Mouse (Mus musculus): Measurements from ENCODE around the gene Mybpc2.
A peak's percentile ranks its signal among the peaks of the same experiment; 100 is the strongest.

Mybpc2 gene

DNA sequence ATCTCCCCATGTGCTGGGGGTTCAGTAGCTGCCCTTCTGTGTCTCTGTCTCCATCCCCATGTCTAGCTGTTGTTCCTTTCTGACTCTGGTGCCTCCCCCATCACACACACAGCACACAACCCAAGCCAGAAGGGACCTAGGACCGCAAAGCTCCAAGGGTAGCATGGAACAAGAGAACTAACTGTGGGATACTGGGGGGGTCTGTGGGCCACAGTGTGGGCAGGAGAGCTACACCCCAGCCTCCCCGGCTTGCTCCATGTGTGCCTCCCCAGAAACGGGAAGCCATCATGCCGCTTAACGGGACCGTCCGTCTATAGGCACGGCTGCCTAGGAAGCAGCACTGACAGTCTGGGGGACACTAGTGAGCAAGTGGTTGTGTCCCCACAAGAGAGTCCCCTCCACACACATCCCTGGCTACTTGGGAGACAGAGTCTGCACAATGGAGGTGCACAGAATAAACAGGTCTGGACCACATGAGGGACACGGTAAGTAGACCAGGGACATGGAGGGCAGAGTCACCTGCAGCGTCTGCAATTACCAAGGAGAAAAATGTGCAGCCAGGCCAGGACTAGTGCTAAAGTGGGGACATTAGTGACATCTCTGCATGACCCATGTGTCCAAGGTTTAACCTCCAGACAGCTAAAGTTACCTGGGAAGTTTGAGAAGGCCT is 60.8 kb downstream of the Mybpc2 start:
- no peak for DNase-seq (ENCODE audit: low spot score)

GRCm38 (mm10) chr7:44463056-44463425 is 61.4 kb downstream of the Mybpc2 start:
- DNase-seq (ENCODE audit: low spot score) = no peak

DNA sequence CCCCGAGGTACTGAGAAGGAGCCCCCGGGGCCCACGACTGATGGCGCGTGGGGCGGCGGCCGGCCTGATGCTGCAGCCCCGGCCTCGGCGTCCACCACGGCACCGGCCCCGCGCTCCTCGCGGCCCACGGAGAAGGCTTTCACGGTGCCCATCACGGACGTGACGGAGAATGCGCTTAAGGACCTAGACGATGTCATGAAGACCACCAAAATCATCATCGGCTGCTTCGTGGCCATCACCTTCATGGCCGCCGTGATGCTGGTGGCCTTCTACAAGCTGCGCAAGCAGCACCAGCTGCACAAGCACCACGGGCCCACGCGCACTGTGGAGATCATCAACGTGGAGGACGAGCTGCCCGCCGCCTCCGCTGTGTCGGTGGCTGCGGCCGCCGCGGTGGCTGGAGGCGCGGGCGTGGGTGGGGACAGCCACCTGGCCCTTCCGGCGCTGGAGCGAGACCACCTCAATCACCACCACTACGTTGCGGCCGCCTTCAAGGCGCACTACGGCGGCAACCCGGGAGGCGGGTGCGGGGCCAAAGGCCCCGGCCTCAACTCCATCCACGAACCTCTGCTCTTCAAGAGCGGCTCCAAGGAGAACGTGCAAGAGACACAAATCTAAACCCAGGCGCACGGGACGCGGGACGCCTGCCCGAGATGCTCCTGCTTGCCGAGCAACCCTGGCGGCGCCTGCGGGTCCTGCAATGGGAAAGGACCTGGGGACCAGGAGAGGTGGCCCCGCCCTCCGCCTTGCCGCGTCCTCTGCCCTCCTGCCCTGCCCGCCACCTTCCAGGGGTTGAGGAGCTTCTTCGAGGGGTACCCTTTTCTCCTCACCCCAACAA is 62.0 kb downstream of the Mybpc2 start:
- DNase-seq (ENCODE audit: low spot score) = peak; percentile 77

DNA sequence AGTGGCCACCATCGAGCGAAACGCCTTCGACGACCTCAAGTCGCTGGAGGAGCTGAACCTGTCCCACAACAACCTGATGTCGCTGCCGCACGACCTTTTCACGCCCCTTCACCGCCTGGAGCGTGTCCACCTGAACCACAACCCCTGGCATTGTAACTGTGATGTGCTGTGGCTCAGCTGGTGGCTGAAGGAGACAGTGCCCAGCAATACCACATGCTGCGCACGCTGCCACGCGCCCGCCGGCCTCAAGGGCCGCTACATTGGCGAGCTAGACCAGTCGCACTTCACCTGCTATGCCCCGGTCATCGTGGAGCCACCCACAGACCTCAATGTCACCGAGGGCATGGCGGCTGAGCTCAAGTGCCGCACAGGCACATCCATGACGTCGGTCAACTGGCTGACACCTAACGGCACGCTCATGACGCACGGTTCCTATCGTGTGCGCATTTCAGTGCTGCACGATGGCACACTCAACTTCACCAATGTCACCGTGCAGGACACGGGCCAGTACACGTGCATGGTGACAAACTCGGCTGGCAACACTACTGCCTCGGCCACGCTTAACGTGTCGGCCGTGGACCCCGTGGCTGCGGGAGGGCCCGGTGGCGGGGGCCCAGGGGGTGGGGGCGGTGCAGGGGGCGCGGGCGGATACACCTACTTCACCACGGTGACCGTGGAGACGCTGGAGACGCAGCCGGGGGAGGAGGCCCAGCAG is 62.8 kb downstream of the Mybpc2 start:
- no peak for DNase-seq (ENCODE audit: low spot score)

DNA sequence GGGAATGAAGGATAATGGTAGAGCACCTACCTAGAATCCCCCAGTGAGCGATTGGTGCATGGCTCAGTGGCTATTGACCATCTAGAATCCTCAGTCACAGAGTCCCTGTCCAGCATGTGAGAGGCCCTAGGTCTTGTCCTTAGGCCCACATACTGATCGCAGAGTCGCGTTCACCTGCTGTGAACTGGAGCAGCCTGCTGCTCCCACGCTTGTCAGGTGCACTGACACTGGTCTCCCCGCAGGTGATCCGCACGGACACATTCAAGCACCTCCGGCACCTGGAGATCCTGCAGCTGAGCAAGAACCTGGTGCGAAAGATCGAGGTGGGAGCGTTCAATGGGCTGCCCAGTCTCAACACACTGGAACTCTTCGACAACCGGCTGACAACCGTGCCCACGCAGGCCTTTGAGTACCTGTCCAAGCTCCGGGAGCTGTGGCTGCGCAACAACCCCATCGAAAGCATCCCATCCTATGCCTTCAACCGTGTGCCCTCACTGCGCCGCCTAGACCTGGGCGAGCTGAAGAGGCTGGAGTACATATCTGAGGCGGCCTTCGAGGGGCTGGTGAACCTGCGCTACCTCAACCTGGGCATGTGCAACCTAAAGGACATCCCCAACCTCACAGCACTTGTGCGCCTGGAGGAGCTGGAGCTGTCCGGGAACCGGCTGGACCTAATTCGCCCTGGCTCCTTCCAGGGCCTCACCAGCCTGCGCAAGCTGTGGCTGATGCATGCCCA is 63.5 kb downstream of the Mybpc2 start:
- no peak for DNase-seq (ENCODE audit: low spot score)

- DNase-seq (ENCODE audit: low spot score) = no peak
Observed at GRCm38 (mm10) chr7:44460067-44460466, 64.4 kb downstream of the Mybpc2 start.

DNA sequence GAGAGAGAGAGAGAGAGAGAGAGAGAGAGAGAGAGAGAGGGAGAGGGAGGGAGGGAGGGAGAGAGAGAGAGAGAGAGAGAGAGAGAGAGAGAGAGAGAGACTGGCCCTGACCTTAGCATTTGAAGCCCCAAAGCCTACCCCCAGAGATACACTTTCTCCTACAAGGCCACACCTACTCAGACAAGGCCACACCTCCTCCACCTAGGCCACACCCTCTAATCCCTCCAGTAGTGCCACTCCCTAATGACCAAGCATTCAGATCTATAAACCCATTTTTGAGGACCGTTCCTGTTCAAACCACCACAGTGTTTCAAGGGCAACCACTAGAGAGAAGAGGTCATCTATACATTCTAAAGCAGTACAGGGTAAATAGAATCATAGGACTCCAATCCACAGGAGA is 68.2 kb downstream of the Mybpc2 start:
- DNase-seq (ENCODE audit: low spot score) = no peak

GRCm38 (mm10) chr7:44453256-44453655 is 71.2 kb downstream of the Mybpc2 start:
- DNase-seq (ENCODE audit: low spot score) = no peak
